Mouse (Mus musculus) liver, embryonic 14.5 days (tissue): ENCODE measurements around the gene Mall.

ENCODE experiments used
- CTCF ChIP-seq: IDR thresholded peaks from 2 replicates; pipeline ENCODE4 v1.5.1; 2016; ENCODE audit warnings: antibody characterized with exemption, low read depth, control low read depth
- EP300 ChIP-seq: IDR thresholded peaks from 2 replicates; pipeline ENCODE4 v1.6.1; 2016; ENCODE audit warnings: antibody characterized with exemption, low read depth

DNA sequence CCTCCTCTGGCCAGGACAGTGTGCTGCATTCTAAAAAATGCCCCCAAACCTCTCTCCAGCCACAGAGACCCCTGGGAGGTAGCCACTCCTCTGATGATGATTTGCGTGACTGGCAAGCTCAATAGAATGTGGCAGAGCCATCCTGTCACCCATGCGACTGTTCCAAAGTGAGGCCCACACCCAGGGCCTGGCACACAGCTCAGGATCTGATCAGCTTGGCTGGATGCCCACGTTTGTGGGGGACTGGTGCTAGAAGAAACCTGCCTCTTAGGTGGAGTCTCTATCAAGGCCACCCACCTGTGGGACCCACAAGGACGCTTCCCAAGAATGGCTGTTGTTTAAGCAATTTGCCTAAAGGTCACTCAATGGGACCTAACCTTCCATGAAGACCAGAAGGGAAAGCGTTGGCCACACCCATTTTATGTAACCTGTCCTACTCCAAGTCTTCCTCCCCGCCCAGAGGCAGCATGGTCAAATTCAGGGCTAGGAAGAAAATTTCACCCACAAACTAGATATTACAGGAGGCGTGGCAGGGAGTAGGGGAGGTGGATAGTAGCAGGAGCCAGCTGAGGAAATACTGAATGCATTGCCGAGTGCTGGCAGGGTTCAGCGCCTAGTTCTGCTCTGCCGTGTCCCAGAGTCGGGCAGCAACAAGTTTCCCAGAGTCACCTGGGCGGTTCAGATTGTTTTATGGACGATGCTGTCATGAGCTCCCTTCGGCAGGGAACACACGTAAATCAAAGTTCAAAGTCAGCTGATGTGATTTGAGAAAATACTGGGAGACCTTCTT is 876 bp downstream of the Mall start:
- TF ChIP-seq CTCF, result no peak
- TF ChIP-seq EP300, result no peak
